Mouse (Mus musculus): Measurements from ENCODE around the gene 4931440F15Rik. TPM values are rescaled to one million over a fixed set of nuclear protein-coding genes. Genes with fewer than 3 reads are reported as not detected.
"Not testable (repeated sequence)": the region's sequence is repeated elsewhere in the genome, so short reads cannot be mapped to it uniquely, and the experiment has no call there.

Gene 4931440F15Rik
- polyA plus RNA-seq (2015; fragmentation: Nextera tagmentation; extraction: Ambion mirVana) = 0.36 and 0.43 TPM in 2 replicates

GRCm38 (mm10) chr11:29825271-29825718 lies at the start of gene 4931440F15Rik:
Gene 4931440F15Rik, minus strand, starts transcription at chr11:29825668.
- H3K9ac ChIP-seq; H3K36me3 ChIP-seq; H3K4me1 ChIP-seq (replicated peaks); H3K27ac ChIP-seq (replicated peaks); H3K9me3 ChIP-seq: not testable (repeated sequence)
- 0 out of 2 replicates have a peak, but pooled peaks have one; percentile 32 for ATAC-seq (ENCODE audit: low read depth)
- Histone ChIP-seq H3K4me3 (0 out of 2 replicates have a peak within 1 kb of the TSS, but pooled peaks have one; percentile 9), H3K4me2 (peak within 1 kb of the TSS; percentile 37), H3K27me3 (peaks cover 22% of the 10 kb centered on the region)
- 42% methylated on average over 21 of the region's 21 CpGs for WGBS

- not testable (repeated sequence) for H3K27ac ChIP-seq (replicated peaks); H3K9ac ChIP-seq; H3K9me3 ChIP-seq; H3K27me3 ChIP-seq; H3K4me2 ChIP-seq; H3K4me1 ChIP-seq (replicated peaks); H3K4me3 ChIP-seq; ATAC-seq (ENCODE audit: low read depth); H3K36me3 ChIP-seq
- WGBS = 82% methylated on average over 1 of the region's 1 CpGs
Measured at GRCm38 (mm10) chr11:29874781-29875180, 49.3 kb upstream of the 4931440F15Rik start.

GRCm38 (mm10) chr11:29870174-29870573 lies 44.7 kb upstream of the 4931440F15Rik start:
- ATAC-seq (ENCODE audit: low read depth) = no peak
- H3K4me3 ChIP-seq = no peak overlapping the region

DNA sequence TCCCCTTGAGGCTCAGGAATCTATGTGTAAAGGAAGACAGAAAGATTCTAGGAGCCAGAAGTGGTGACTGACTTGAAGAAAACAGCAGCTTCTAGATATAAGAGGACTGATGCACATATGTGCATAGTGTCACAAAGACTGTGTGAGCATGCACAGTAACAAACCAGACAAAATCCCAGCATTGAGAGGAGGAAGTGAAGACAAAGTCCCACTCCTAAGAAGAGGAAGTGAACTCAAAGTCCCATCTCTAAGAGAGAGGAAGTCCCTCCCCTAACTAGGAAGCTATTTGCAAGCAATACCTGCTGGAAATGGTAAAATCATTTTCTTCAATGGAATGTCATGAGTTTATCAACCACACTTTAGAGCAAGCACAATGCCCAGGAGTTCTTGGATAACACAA lies 38.8 kb upstream of the 4931440F15Rik start:
- Histone ChIP-seq H3K36me3 (no peaks in the 10 kb centered on the region), H3K4me3 (no peak overlapping the region), H3K4me2 (no peak overlapping the region), H3K4me1 (replicated peaks) (no peaks in the 10 kb centered on the region), H3K9me3 (no peaks in the 10 kb centered on the region), H3K9ac (no peak overlapping the region), H3K27ac (replicated peaks) (no peak overlapping the region), H3K27me3 (no peaks in the 10 kb centered on the region)
- no peak for ATAC-seq (ENCODE audit: low read depth)

More at GRCm38 (mm10) chr11:29870174-29870573, 44.7 kb upstream of the 4931440F15Rik start:
- Histone ChIP-seq H3K4me1 (replicated peaks) (no peaks in the 10 kb centered on the region), H3K9me3 (peaks cover 6% of the 10 kb centered on the region; the same call in 1 of the 2 replicates), H3K4me2 (no peak overlapping the region), H3K9ac (no peak overlapping the region), H3K27me3 (no peaks in the 10 kb centered on the region), H3K36me3 (no peaks in the 10 kb centered on the region), H3K27ac (replicated peaks) (no peak overlapping the region)
- WGBS = 90% methylated on average over 2 of the region's 2 CpGs

DNA sequence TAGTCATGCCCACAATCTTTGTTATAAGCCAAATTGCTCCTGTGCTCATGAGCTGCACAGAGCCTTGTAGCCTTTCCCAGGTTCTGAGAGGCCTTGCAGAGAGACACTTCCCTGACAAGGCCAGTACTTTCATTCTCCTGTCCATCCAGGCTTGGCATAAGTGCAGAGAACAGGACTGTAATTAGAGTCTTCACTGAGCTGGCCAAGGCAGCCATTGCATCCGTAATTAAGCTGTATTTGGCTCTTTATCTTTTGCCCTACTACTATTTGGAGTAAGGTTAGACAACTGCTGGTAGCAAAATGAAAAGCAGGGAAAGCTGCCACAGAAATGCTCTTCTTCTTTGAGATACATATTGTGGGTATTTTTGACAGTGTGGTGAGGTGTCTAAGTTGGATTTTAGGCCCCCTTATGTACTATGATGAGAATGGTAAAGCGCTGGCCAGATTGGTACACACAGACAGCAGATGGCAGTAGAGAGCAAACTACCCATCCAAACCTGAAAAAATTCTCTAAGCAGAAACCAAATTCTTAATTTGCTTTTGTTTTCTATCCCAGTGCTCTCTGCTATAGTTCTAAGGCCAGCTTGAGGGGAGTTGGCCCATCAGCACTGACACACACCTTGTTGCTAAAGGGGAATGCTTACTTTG lies 36.4 kb upstream of the 4931440F15Rik start:
- H3K27me3 ChIP-seq = no peaks in the 10 kb centered on the region
- no peak overlapping the region for H3K4me2 ChIP-seq
- no peak overlapping the region for H3K9ac ChIP-seq
- no peak for ATAC-seq (ENCODE audit: low read depth)
- no peak overlapping the region for H3K27ac ChIP-seq (replicated peaks)
- no peaks in the 10 kb centered on the region for H3K36me3 ChIP-seq
- no peaks in the 10 kb centered on the region for H3K9me3 ChIP-seq
- H3K4me3 ChIP-seq = no peak overlapping the region
- WGBS = 33% methylated on average over 2 of the region's 2 CpGs
- no peaks in the 10 kb centered on the region for H3K4me1 ChIP-seq (replicated peaks)

- no peak overlapping the region for H3K9ac ChIP-seq
- H3K4me1 ChIP-seq (replicated peaks) = no peaks in the 10 kb centered on the region
- H3K9me3 ChIP-seq = no peaks in the 10 kb centered on the region
- H3K27ac ChIP-seq (replicated peaks) = no peak overlapping the region
- no peaks in the 10 kb centered on the region for H3K27me3 ChIP-seq
- ATAC-seq (ENCODE audit: low read depth) = no peak
- H3K4me2 ChIP-seq = no peak overlapping the region
- H3K36me3 ChIP-seq = no peaks in the 10 kb centered on the region
- H3K4me3 ChIP-seq = no peak overlapping the region
- WGBS = 74% methylated on average over 2 of the region's 2 CpGs
Measured at GRCm38 (mm10) chr11:29861040-29861439, 35.6 kb upstream of the 4931440F15Rik start.

- no peak for ATAC-seq (ENCODE audit: low read depth)
- Histone ChIP-seq H3K36me3 (no peaks in the 10 kb centered on the region), H3K4me1 (replicated peaks) (0 out of 2 replicates have a peak, but pooled peaks cover 3% of the 10 kb centered on the region), H3K27ac (replicated peaks) (no peak overlapping the region), H3K9me3 (no peaks in the 10 kb centered on the region), H3K4me2 (no peak overlapping the region), H3K9ac (no peak overlapping the region), H3K4me3 (no peak overlapping the region), H3K27me3 (no peaks in the 10 kb centered on the region)
- 89% methylated on average over 3 of the region's 3 CpGs for WGBS
Measured at GRCm38 (mm10) chr11:29840606-29841227, 15.2 kb upstream of the 4931440F15Rik start.

DNA sequence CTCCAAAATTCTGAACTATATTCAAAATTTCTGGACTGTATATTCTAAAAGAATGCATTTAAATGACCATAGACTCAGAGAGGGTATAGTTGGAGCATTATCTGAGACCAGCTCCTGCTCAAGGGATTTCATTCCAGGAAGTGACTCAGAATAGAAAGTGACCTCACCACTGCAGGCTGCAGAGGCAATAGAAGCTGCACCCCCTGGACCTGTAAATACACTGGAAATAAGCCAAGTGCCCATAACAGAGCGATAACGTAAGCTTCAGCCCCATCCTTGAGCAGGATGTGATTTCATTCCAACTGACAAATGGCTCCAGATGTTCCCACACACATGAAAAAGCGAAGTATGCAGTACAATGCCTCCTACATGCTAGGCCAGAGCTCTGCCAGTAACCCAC lies 14.3 kb upstream of the 4931440F15Rik start:
- H3K27ac ChIP-seq (replicated peaks) = 0 out of 2 replicates have a peak overlapping the region, but pooled peaks have one; percentile 33
- H3K9ac ChIP-seq = no peak overlapping the region
- peak; percentile 53 for ATAC-seq (ENCODE audit: low read depth)
- H3K27me3 ChIP-seq = no peaks in the 10 kb centered on the region
- 0 out of 2 replicates have a peak, but pooled peaks cover 3% of the 10 kb centered on the region for H3K4me1 ChIP-seq (replicated peaks)
- H3K9me3 ChIP-seq = no peaks in the 10 kb centered on the region
- 63% methylated on average over 3 of the region's 3 CpGs for WGBS
- no peak overlapping the region for H3K4me2 ChIP-seq
- no peak overlapping the region for H3K4me3 ChIP-seq
- H3K36me3 ChIP-seq = no peaks in the 10 kb centered on the region

DNA sequence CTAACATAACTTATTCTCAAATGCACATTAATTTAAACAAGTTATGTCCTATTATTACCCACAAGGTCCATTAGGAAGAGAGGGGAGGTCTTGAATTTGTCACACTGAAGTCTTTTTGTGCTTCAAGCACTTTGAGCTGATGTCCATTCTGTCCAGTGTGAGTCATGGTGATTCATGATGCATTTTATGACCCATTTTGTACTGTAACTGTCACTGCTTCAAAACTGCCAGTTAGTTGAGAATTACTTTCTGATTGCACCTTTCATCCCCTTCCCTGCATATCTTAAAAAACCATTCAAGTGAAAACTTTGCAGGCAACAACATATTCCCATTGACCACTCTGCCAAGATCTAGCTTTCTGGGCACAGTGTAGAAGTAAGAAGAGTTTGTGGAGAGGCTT lies 11.6 kb upstream of the 4931440F15Rik start:
- no peak overlapping the region for H3K27ac ChIP-seq (replicated peaks)
- no peak for ATAC-seq (ENCODE audit: low read depth)
- H3K4me1 ChIP-seq (replicated peaks) = 0 out of 2 replicates have a peak, but pooled peaks cover 3% of the 10 kb centered on the region
- H3K4me3 ChIP-seq = no peak overlapping the region
- H3K4me2 ChIP-seq = no peak overlapping the region
- H3K27me3 ChIP-seq = no peaks in the 10 kb centered on the region
- H3K9me3 ChIP-seq = no peaks in the 10 kb centered on the region
- H3K36me3 ChIP-seq = no peaks in the 10 kb centered on the region
- no peak overlapping the region for H3K9ac ChIP-seq

GRCm38 (mm10) chr11:29827729-29828128 lies 2.3 kb upstream of the 4931440F15Rik start:
- H3K9ac ChIP-seq = no peak overlapping the region
- H3K4me2 ChIP-seq = no peak overlapping the region
- 77% methylated on average over 2 of the region's 2 CpGs for WGBS
- H3K36me3 ChIP-seq = no peaks in the 10 kb centered on the region
- peaks cover 22% of the 10 kb centered on the region for H3K27me3 ChIP-seq
- no peaks in the 10 kb centered on the region for H3K4me1 ChIP-seq (replicated peaks)
- no peak overlapping the region for H3K27ac ChIP-seq (replicated peaks)
- H3K4me3 ChIP-seq = no peak overlapping the region
- no peaks in the 10 kb centered on the region for H3K9me3 ChIP-seq
- ATAC-seq (ENCODE audit: low read depth) = no peak

GRCm38 (mm10) chr11:29826001-29826400 lies 533 bp upstream of the 4931440F15Rik start:
- H3K4me3 ChIP-seq = no peak overlapping the region
- H3K36me3 ChIP-seq = no peaks in the 10 kb centered on the region
- H3K27ac ChIP-seq (replicated peaks) = no peak overlapping the region
- no peaks in the 10 kb centered on the region for H3K9me3 ChIP-seq
- H3K4me1 ChIP-seq (replicated peaks) = no peaks in the 10 kb centered on the region
- no peak for ATAC-seq (ENCODE audit: low read depth)
- H3K27me3 ChIP-seq = peaks cover 22% of the 10 kb centered on the region
- 93% methylated on average over 1 of the region's 1 CpGs for WGBS
- no peak overlapping the region for H3K4me2 ChIP-seq
- H3K9ac ChIP-seq = no peak overlapping the region

GRCm38 (mm10) chr11:29824474-29825270 lies 796 bp downstream of the 4931440F15Rik start:
- H3K9ac ChIP-seq; H3K36me3 ChIP-seq; H3K4me1 ChIP-seq (replicated peaks); H3K27ac ChIP-seq (replicated peaks); H3K9me3 ChIP-seq: not testable (repeated sequence)
- ATAC-seq (ENCODE audit: low read depth) = peak; percentile 56; the same call in 1 of the 2 replicates
- H3K27me3 ChIP-seq = peaks cover 22% of the 10 kb centered on the region
- H3K4me3 ChIP-seq = 0 out of 2 replicates have a peak overlapping the region, but pooled peaks have one; percentile 9
- 18% methylated on average over 59 of the region's 62 CpGs for WGBS
- H3K4me2 ChIP-seq = peak overlapping the region; percentile 37
